Mouse (Mus musculus) natural killer cell, adult 2 months (primary cell): ENCODE results near the gene Fabp7.
A peak's percentile ranks its signal among the peaks of the same experiment; 100 is the strongest.

Experiments
- DNase-seq, 2 experiments: peaks; one replicate each; pipeline ENCODE4 v3.0.0; 2022; ENCODE audit warnings: low spot score in 2 of 2

Fabp7 gene

GRCm38 (mm10) chr10:57799486-57799885 lies 14.8 kb downstream of the Fabp7 start:
- peak; percentile 47 to 60 for DNase-seq

GRCm38 (mm10) chr10:57807754-57808153 lies 23.1 kb downstream of the Fabp7 start:
- no peak for DNase-seq

- no peak for DNase-seq
Observed at GRCm38 (mm10) chr10:57812161-57812856, 27.6 kb downstream of the Fabp7 start.

GRCm38 (mm10) chr10:57814295-57814694 lies 29.6 kb downstream of the Fabp7 start:
- DNase-seq: no peak

- DNase-seq: no peak
Observed at GRCm38 (mm10) chr10:57815869-57816268, 31.2 kb downstream of the Fabp7 start.

GRCm38 (mm10) chr10:57819209-57819608 lies 34.5 kb downstream of the Fabp7 start:
- DNase-seq: no peak

- no peak for DNase-seq
Observed at GRCm38 (mm10) chr10:57822473-57822872, 37.8 kb downstream of the Fabp7 start.

GRCm38 (mm10) chr10:57828649-57829048 lies 44.0 kb downstream of the Fabp7 start:
- DNase-seq: no peak

- no peak for DNase-seq
Observed at GRCm38 (mm10) chr10:57829621-57830020, 44.9 kb downstream of the Fabp7 start.

- no peak for DNase-seq
Observed at GRCm38 (mm10) chr10:57835094-57835493, 50.4 kb downstream of the Fabp7 start.

GRCm38 (mm10) chr10:57835982-57836381 lies 51.3 kb downstream of the Fabp7 start:
- no peak for DNase-seq
